ENCODE assay signal across 24 mouse cellular contexts in genomic region chr9:107271177-107271938, GRCm38 (mm10). TPM values are rescaled to one million over a fixed set of nuclear protein-coding genes. Genes with fewer than 3 reads are reported as not detected.
"Had no signal": no experiment of that assay in that cellular context is flagged by ENCODE, and none has a peak within 500 bp of the region (broad histone marks: within the 10 kb centered on the region; RNA-seq: fewer than 3 reads in every experiment).

No protein-coding gene starts in this region.

- H3K9ac ChIP-seq: limb, embryonic 12.5 days; limb, embryonic 15.5 days; liver, embryonic 14.5 days; liver, postnatal 0 days; lung, embryonic 14.5 days; neural tube, embryonic 12.5 days; neural tube, embryonic 15.5 days had no signal

- H3K27ac ChIP-seq: layer of hippocampus, adult 2 months; left cerebral cortex, adult 2 months; limb, embryonic 12.5 days; limb, embryonic 15.5 days; liver, embryonic 14.5 days; macrophage; neural tube, embryonic 12.5 days; neural tube, embryonic 15.5 days; stomach, postnatal 0 days had no signal

- DNase-seq: kidney, adult 18-20 months; kidney, adult 9 months; kidney, postnatal 14 days; kidney, postnatal 4 days; layer of hippocampus, postnatal 36 days; left cerebral cortex, postnatal 4 days; liver, postnatal 0 days; lung, embryonic 14.5 days; midbrain, embryonic 14.5 days; right cerebral cortex, postnatal 14 days; right cerebral cortex, postnatal 4 days; thymus, adult 2 months; thymus, postnatal 14 days; thymus, postnatal 4 days had no signal

- H3K9me3 ChIP-seq: limb, embryonic 12.5 days; limb, embryonic 15.5 days; neural tube, embryonic 12.5 days; neural tube, embryonic 15.5 days had no signal

- ATAC-seq: lung, postnatal 0 days had no signal

- H3K27me3 ChIP-seq: limb, embryonic 12.5 days; limb, embryonic 15.5 days; neural tube, embryonic 12.5 days; neural tube, embryonic 15.5 days had no signal

- H3K36me3 ChIP-seq: limb, embryonic 12.5 days; limb, embryonic 15.5 days; neural tube, embryonic 12.5 days; neural tube, embryonic 15.5 days had no signal

- H3K4me3 ChIP-seq: layer of hippocampus, adult 2 months; left cerebral cortex, adult 2 months; limb, embryonic 12.5 days; limb, embryonic 15.5 days; neural tube, embryonic 12.5 days; neural tube, embryonic 15.5 days had no signal

- H3K4me1 ChIP-seq: limb, embryonic 15.5 days; neural tube, embryonic 12.5 days; neural tube, embryonic 15.5 days had no signal

RNA-seq across cellular contexts. Expression of gene Dock3, which starts 39.6 kb away (rescaled TPM):
- polyA plus RNA-seq: liver, postnatal 0 days had no signal
